Mouse (Mus musculus) neural tube, embryonic 11.5 days (tissue): ENCODE measurements around the gene Armc2. TPM values are rescaled to one million over a fixed set of nuclear protein-coding genes. Genes with fewer than 3 reads are reported as not detected.

Experiments used
- ATAC-seq: fragments of 200-750 bp; cut with Nextera tagmentation; 2 replicates; pipeline ENCODE4 v1.8.0; 2017; ENCODE audit warnings: moderate number of reproducible peaks, mild to moderate bottlenecking, moderate TSS enrichment, moderate library complexity; ENCODE audit not compliant: insufficient read depth, low FRiP score, low TSS enrichment
- DNase-seq: peaks from one replicate; pipeline ENCODE4 v3.0.0-alpha.2; 2015; ENCODE audit warnings: low spot score
- H3K27ac ChIP-seq: fragments of 300-500 bp; sonication (generic); 2 replicates; pipeline ENCODE4 v1.5.1; 2014; ENCODE audit warnings: low read depth, mild to moderate bottlenecking, low read length
- H3K27me3 ChIP-seq: fragments of 300-500 bp; sonication (generic); 2 replicates; pipeline ENCODE4 v1.6.1; 2014; ENCODE audit warnings: mild to moderate bottlenecking, low read length, mixed read lengths; ENCODE audit not compliant: control insufficient read depth, insufficient read depth
- H3K36me3 ChIP-seq: fragments of 300-500 bp; sonication (generic); 2 replicates; pipeline ENCODE4 v1.6.1; 2014; ENCODE audit warnings: mild to moderate bottlenecking, low read length, moderate library complexity, mixed read lengths; ENCODE audit not compliant: control insufficient read depth, insufficient read depth
- H3K4me1 ChIP-seq: fragments of 300-500 bp; sonication (generic); 2 replicates; pipeline ENCODE4 v1.6.1; 2014; ENCODE audit warnings: low read length, mixed read lengths; ENCODE audit not compliant: control insufficient read depth, insufficient read depth
- H3K4me2 ChIP-seq: fragments of 300-500 bp; sonication (generic); 2 replicates; pipeline ENCODE4 v1.6.1; 2014; ENCODE audit warnings: low read depth, mild to moderate bottlenecking, moderate library complexity
- H3K4me3 ChIP-seq: fragments of 300-500 bp; sonication (generic); 2 replicates; pipeline ENCODE4 v1.5.1; 2014; ENCODE audit warnings: low read depth, low read length
- H3K9ac ChIP-seq: fragments of 300-500 bp; sonication (generic); 2 replicates; pipeline ENCODE4 v1.6.1; 2014; ENCODE audit warnings: mild to moderate bottlenecking, low read length
- H3K9me3 ChIP-seq: fragments of 300-500 bp; sonication (generic); 2 replicates; pipeline ENCODE4 v1.6.1; 2016; ENCODE audit warnings: low read length; ENCODE audit not compliant: control insufficient read depth
- WGBS: fragments of 180-500 bp; shearing (Covaris S2); extraction: QIAGEN DNeasy Blood & Tissue Kit; methylation state at CpG from one replicate; pipeline ENCODE4 v1.1.7; 2014; 5-methylcytosine and 5-hydroxymethylcytosine counted together
- polyA plus RNA-seq: library from polyadenylated mRNA; unstranded; fragments of >200 nt; fragmentation: Nextera tagmentation; extraction: Ambion mirVana; gene quantifications from 2 replicates; pipeline ENCODE4 v1.2.1, GENCODE M21; 2014

Armc2 gene
- polyA plus RNA-seq, 1 experiment from 2014 or later: 2.2 TPM

DNA sequence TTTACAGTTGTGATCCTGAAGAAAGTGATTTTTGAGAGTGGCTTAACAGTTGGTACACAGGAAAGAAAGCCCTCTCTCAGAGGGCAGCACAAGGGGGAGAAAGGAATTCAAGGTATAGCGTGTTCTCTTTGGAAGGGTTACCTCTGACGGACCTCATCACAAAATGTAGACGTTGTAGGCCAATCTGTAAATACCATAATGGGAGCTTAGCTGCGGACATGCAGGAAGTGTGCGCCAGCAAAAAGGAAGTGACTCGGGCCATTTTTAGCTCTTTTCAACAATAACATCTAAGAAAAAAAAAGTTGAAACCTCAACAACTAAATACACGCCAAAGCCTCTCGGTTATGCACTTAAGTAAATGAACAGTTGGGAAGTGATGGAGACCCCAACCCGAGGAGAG lies 45.6 kb downstream of the Armc2 start:
- H3K36me3 ChIP-seq: no peaks in the 10 kb centered on the region
- no peak overlapping the region for H3K4me2 ChIP-seq
- no peak overlapping the region for H3K27ac ChIP-seq
- 89% methylated on average over 9 of the region's 9 CpGs for WGBS
- ATAC-seq: no peak
- no peak overlapping the region for H3K4me3 ChIP-seq
- H3K9ac ChIP-seq: no peak overlapping the region
- DNase-seq: no peak
- H3K9me3 ChIP-seq: no peaks in the 10 kb centered on the region
- no peaks in the 10 kb centered on the region for H3K4me1 ChIP-seq
- H3K27me3 ChIP-seq: no peaks in the 10 kb centered on the region

DNA sequence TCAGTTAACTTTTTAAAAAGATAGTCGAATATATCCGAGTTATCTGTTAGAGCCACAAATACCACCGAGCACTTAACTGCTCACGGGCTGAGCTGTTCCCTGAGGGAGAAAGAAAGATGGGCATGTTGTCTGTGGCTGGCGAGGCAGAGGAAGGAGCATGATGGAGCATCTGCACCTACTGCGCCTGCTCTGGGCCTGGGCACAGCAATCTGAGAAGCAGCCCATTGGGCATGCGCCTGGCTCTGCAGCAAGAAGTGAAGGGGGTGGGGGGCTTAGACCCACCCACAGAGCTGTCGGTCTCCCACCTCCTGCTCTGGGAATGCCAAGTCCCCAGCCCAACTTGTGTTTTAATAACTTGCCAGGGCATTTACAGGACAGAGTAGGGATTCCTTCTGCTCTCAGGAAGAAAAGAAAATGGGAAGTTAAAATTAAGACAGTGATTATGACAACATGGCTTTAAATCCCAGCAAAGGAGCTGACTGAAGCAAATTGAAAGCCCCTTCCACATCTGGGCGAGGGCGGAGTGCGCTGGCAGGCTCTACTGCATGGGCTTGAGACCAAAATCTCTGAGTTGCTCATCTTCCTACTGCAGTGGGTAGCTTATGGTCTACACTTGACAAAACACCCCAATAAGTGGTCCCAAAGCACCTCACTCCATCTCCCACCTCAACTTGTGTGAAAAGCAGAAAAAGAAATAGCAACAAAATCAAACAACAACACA lies 50.2 kb downstream of the Armc2 start:
- H3K27me3 ChIP-seq: no peaks in the 10 kb centered on the region
- H3K9me3 ChIP-seq: no peaks in the 10 kb centered on the region
- no peaks in the 10 kb centered on the region for H3K4me1 ChIP-seq
- ATAC-seq (no peak), DNase-seq (no peak)
- no peak overlapping the region for H3K27ac ChIP-seq
- H3K9ac ChIP-seq: no peak overlapping the region
- no peak overlapping the region for H3K4me2 ChIP-seq
- H3K4me3 ChIP-seq: no peak overlapping the region
- 90% methylated on average over 11 of the region's 11 CpGs for WGBS
- no peaks in the 10 kb centered on the region for H3K36me3 ChIP-seq

DNA sequence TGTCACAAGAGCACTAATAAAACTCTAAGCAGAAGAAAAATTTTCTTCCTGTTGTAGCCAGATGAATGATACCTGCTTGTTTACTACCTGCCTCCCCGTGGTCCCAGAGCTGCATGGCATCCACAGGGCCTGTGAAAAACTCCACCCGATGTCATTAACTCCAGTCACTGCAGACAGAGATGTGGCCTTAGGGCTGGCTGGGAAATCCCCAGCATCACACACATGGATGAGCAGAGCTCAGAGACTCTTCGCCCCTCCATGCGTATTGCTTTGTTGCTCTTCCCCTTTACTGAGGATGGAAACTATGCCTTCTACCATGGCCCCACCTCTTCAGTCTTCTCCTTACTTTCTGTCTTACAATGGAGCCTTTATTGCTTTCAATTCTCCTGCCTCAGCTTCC lies 55.5 kb downstream of the Armc2 start:
- peak; percentile 24 for DNase-seq

DNA sequence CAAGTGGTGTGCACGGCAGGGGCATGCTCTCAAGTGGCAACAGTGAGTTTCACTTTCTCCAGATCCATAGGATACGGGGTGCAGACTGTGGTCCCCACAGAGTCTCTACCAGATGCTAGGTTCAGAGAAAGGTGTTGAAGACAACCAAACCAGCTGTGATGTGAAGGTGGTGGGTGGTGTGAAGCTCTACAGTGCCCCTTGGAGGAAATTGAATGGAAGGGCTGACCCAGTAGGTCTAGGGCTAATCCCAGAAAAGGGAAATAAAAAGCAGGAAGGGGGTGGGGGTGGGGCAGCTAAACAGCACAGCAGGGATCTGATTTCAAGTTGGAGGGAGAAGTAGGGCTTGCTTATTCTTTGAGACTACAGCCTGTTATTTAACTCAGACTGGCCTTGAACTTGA lies 58.4 kb downstream of the Armc2 start:
- H3K4me2 ChIP-seq: no peak overlapping the region
- H3K36me3 ChIP-seq: no peaks in the 10 kb centered on the region
- no peak overlapping the region for H3K4me3 ChIP-seq
- no peaks in the 10 kb centered on the region for H3K9me3 ChIP-seq
- DNase-seq (no peak), ATAC-seq (no peak)
- no peaks in the 10 kb centered on the region for H3K27me3 ChIP-seq
- WGBS: 89% methylated on average over 2 of the region's 2 CpGs
- no peak overlapping the region for H3K9ac ChIP-seq
- no peaks in the 10 kb centered on the region for H3K4me1 ChIP-seq
- no peak overlapping the region for H3K27ac ChIP-seq

More for the DNA sequence above, 55.5 kb downstream of the Armc2 start:
- H3K36me3 ChIP-seq: no peaks in the 10 kb centered on the region
- no peak overlapping the region for H3K9ac ChIP-seq
- H3K9me3 ChIP-seq: no peaks in the 10 kb centered on the region
- 58% methylated on average over 4 of the region's 4 CpGs for WGBS
- no peaks in the 10 kb centered on the region for H3K27me3 ChIP-seq
- H3K4me3 ChIP-seq: no peak overlapping the region
- ATAC-seq: peak; percentile 35; the same call in 1 of the 2 replicates
- no peak overlapping the region for H3K27ac ChIP-seq
- no peaks in the 10 kb centered on the region for H3K4me1 ChIP-seq
- no peak overlapping the region for H3K4me2 ChIP-seq

DNA sequence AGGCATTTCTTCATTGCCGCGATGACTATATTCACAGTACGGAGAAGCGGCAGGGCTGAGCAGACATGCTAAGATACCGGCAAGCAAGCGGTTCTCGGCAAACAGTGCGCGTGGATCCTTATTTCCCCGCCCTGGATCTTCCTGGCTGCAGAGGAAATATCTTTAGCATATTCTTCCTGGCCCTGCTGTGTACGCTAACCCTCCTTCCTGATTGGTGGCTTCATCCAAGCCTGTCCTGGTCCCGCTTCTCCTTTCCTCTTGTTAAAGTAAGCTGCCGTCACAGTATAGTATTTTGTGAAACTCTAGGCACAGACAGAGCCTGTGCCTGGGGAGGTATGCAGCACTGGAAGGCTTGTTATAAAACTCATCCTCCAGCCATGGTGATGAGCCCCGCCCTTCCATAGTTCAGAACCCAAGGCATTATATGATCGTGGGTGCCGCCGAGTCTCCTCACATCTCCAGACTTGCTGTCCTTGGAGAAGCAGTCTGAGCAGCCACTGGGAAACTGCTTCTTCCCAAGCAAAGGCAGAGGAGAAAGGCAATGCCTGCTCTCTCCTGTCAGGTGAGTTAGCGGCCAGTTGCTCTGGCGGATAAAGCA lies 59.5 kb downstream of the Armc2 start:
- H3K9ac ChIP-seq: no peak overlapping the region
- no peaks in the 10 kb centered on the region for H3K9me3 ChIP-seq
- ATAC-seq: no peak
- H3K27me3 ChIP-seq: no peaks in the 10 kb centered on the region
- no peak overlapping the region for H3K4me2 ChIP-seq
- WGBS: 93% methylated on average over 19 of the region's 19 CpGs
- H3K4me3 ChIP-seq: no peak overlapping the region
- H3K4me1 ChIP-seq: no peaks in the 10 kb centered on the region
- no peaks in the 10 kb centered on the region for H3K36me3 ChIP-seq
- no peak overlapping the region for H3K27ac ChIP-seq
- no peak for DNase-seq

DNA sequence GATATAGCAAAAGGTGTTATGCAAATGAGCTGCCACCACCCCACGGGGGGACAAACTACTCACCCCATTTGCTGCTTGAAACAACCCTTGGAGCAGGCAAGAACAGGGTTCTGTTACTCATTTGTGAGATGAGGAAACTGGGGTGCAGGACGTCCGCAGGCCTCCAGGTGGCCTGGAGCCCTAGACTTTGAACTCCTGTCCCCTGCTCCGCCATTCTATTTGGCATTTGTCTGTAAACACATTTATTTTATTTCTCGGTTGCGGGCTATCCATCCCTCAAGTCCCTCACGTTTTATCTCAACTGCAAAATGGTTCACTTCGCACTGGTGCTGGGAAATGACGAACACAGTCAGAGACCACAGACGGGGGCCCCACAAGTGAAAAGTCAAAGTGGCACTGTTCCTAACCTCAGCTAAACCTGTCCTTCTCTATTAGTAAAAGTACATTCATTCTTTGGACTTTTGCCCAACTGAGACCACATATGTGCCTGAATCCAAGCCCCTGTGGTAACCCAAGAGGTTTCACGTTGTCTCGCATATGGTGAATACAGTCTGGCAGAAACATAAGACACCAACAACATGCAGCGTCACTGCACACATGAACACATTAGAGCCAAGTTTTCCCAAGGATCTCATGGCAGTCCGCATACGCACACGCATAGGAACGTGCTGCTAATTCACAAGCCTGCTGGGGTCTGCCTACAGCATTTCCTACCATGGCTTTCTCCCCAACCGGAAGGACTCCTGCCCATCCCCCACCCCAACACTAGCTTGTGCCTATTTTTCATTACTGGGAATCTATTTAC lies 60.6 kb downstream of the Armc2 start:
- WGBS: 91% methylated on average over 18 of the region's 18 CpGs
- Histone ChIP-seq H3K4me3 (no peak overlapping the region), H3K4me1 (no peaks in the 10 kb centered on the region), H3K9ac (no peak overlapping the region), H3K4me2 (no peak overlapping the region), H3K36me3 (no peaks in the 10 kb centered on the region), H3K9me3 (no peaks in the 10 kb centered on the region), H3K27me3 (no peaks in the 10 kb centered on the region), H3K27ac (no peak overlapping the region)
- no peak for DNase-seq
- ATAC-seq: no peak

DNA sequence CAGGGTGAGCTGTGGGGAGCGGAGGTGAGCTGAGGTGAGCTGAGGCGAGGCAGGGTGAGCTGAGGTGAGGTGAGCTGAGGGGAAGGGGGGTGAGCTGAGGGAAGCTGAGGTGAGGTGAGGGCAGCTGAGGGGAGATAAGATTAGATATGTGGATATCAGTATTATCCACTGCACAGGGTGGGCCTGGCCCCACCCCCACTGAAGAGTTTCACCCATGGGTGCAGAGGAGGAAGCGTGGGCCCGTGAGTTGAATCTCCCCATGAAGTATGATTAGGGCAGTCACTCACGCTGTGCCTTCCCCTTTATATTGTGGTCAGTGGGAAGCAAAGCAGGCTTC lies 64.7 kb downstream of the Armc2 start:
- Histone ChIP-seq H3K9ac (no peak overlapping the region), H3K4me2 (no peak overlapping the region), H3K27me3 (no peaks in the 10 kb centered on the region), H3K4me3 (no peak overlapping the region), H3K27ac (no peak overlapping the region), H3K36me3 (no peaks in the 10 kb centered on the region), H3K9me3 (no peaks in the 10 kb centered on the region), H3K4me1 (no peaks in the 10 kb centered on the region)
- ATAC-seq: no peak
- 95% methylated on average over 5 of the region's 5 CpGs for WGBS
- no peak for DNase-seq

DNA sequence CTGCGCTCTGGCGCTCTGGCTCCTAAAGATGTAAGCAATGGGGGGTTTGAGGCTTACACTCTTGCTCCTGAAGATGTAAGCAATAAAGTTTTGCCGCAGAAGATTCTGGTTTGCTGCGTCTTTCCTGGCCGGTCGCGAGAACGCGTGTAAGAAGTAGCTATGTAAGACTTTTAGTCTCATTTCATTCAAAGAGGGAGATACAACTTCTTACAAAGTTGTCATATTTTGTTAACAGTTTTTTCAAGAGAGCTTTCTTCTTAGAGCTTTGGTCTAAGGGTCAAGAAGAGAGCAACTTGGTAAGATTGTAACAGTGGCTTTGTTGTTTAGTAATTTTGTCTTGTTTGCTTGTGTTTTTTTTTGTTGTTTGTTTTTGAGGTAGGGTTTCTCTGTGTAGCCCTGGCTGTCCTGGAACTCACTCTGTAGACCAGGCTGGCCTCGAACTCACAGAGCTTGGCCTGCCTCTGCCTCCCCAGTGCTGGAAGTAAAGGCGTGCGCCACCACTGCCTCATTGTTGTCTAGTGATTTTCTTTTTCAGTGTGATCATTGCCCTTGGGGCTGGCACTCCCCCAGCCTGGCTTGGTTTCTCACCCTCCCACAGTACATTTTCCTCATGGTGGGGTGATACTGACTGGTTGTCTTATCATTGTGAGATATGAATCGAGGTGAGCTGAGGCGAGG lies 65.3 kb downstream of the Armc2 start:
- no peaks in the 10 kb centered on the region for H3K36me3 ChIP-seq
- no peak overlapping the region for H3K9ac ChIP-seq
- H3K4me2 ChIP-seq: no peak overlapping the region
- H3K4me3 ChIP-seq: no peak overlapping the region
- H3K27me3 ChIP-seq: no peaks in the 10 kb centered on the region
- H3K4me1 ChIP-seq: no peaks in the 10 kb centered on the region
- no peaks in the 10 kb centered on the region for H3K9me3 ChIP-seq
- WGBS: 94% methylated on average over 14 of the region's 14 CpGs
- DNase-seq (no peak), ATAC-seq (no peak)
- no peak overlapping the region for H3K27ac ChIP-seq
